Mouse (Mus musculus): ENCODE results near the gene Pot1b. TPM values are rescaled to one million over a fixed set of nuclear protein-coding genes. Genes with fewer than 3 reads are reported as not detected.

The Pot1b gene
- polyA plus RNA-seq (2012; rRNA removed): 3.9 and 5.6 TPM in 2 replicates

DNA sequence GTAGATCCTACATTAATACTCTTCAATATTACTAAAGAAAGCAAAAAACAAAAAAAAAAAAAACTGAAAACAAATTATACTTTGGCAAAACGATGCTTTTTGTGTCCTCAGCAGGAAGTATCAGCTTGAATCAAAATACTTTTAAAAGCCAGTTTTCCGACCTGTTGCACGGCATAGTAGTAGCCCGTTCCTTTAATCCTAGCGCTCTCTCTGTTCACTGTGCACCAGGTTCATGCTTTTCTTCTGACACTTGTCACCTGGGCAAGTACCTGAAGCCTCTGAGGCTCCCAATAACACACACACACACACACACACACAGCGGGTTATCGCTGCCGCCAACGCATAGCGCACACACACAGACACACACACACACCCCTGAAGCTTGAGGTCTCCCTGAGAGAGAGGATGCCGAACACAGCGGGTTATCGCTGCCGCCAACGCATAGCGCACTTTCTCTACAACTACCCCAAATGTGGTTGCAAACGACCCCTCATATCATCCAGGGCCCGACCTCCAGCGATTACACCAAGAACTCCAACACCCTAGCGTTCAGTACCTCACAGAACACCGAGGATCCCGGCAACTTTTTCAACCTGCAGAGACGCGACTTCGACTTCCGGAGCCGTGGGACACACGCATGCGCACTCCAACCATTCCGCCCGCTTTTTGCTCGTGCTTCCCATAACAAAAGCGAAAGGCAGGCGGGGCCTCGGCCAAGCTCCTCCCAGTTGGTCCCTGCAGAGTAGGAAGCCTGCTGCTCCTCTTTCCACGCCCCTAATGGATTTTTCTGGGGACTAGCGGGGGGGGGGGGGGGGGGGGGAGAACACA, at the start of gene Pot1b:
Gene Pot1b (minus strand): TSS at position 645 of the 828 bp plus-strand sequence.
- peak within 1 kb of the TSS; percentile 69 for H3K4me3 ChIP-seq (ENCODE audit: extremely low read depth, insufficient read depth, insufficient read length)
- no peaks in the 10 kb centered on the region for H3K4me1 ChIP-seq (ENCODE audit: control insufficient read depth, insufficient read depth, insufficient read length)
- peak within 1 kb of the TSS; percentile 69 for H3K27ac ChIP-seq (ENCODE audit: insufficient read depth, low read length)
- peak; percentile 80 to 94 for DNase-seq (ENCODE audit: low read depth in 1 of 2, low spot score in 2 of 2)
- TF ChIP-seq CTCF (IDR thresholded peaks at IDR 0.05; ENCODE audit: extremely low read depth, insufficient read depth, insufficient read length, insufficient replicate concordance) (no peak), POLR2A (IDR thresholded peaks at IDR 0.05; ENCODE audit: low read depth, low read length) (peak; percentile 42; the same call in 1 of the 2 replicates)
- H3K27me3 ChIP-seq (ENCODE audit: control insufficient read depth, insufficient read depth, low read length): no peaks in the 10 kb centered on the region
- H3K36me3 ChIP-seq (ENCODE audit: control insufficient read depth, insufficient read depth, low read length): peaks cover 4% of the 10 kb centered on the region; the same call in 1 of the 2 replicates
- under 1% methylated on average over 37 of the region's 37 CpGs for WGBS

- 39% methylated on average over 2 of the region's 2 CpGs for WGBS
- H3K36me3 ChIP-seq (ENCODE audit: control insufficient read depth, insufficient read depth, low read length): no peaks in the 10 kb centered on the region
These were observed 38.7 kb upstream of the Pot1b start for GRCm38 (mm10) chr17:55751170-55751569.

DNA sequence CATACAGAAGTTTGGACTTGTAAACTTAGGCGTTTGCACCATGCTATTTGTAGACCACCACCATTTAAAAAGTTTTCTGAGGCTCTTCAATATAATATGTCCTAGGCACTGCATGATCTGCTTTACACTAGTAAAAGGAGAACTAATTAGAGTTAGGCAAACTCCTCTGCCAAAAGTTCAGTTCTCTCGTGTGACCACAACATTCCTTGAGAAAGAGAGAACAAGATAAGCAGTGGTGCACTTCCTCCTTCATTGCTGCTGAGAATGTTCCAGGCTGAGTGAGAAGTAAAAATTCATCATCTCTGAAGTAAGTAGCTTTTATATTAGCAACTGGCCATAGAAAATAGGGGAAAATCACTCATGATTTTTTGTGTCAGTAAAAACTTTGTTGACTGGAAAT, 37.4 kb upstream of the Pot1b start, which contains the start of gene Adgre4:
Gene Adgre4 (plus strand): TSS at position 199 of the 400 bp plus-strand sequence.
- TF ChIP-seq CTCF (IDR thresholded peaks at IDR 0.05; ENCODE audit: extremely low read depth, insufficient read depth, insufficient read length, insufficient replicate concordance) (no peak), POLR2A (IDR thresholded peaks at IDR 0.05; ENCODE audit: low read depth, low read length) (no peak)
- H3K27me3 ChIP-seq (ENCODE audit: control insufficient read depth, insufficient read depth, low read length): no peaks in the 10 kb centered on the region
- H3K27ac ChIP-seq (ENCODE audit: insufficient read depth, low read length): no peak within 1 kb of the TSS
- no peak for DNase-seq (ENCODE audit: low read depth in 1 of 2, low spot score in 2 of 2)
- WGBS: 14% methylated on average over 2 of the region's 2 CpGs
- no peak within 1 kb of the TSS; the same call in 1 of the 2 replicates for H3K4me3 ChIP-seq (ENCODE audit: extremely low read depth, insufficient read depth, insufficient read length)
- no peaks in the 10 kb centered on the region for H3K4me1 ChIP-seq (ENCODE audit: control insufficient read depth, insufficient read depth, insufficient read length)
- no peaks in the 10 kb centered on the region for H3K36me3 ChIP-seq (ENCODE audit: control insufficient read depth, insufficient read depth, low read length)

More at GRCm38 (mm10) chr17:55751170-55751569, 38.7 kb upstream of the Pot1b start:
- Histone ChIP-seq H3K27me3 (ENCODE audit: control insufficient read depth, insufficient read depth, low read length) (no peaks in the 10 kb centered on the region), H3K27ac (ENCODE audit: insufficient read depth, low read length) (no peak overlapping the region), H3K4me1 (ENCODE audit: control insufficient read depth, insufficient read depth, insufficient read length) (no peaks in the 10 kb centered on the region), H3K4me3 (ENCODE audit: extremely low read depth, insufficient read depth, insufficient read length) (no peak overlapping the region; the same call in 1 of the 2 replicates)
- DNase-seq (ENCODE audit: low read depth in 1 of 2, low spot score in 2 of 2): no peak
- TF ChIP-seq POLR2A (IDR thresholded peaks at IDR 0.05; ENCODE audit: low read depth, low read length): no peak
- TF ChIP-seq CTCF (IDR thresholded peaks at IDR 0.05; ENCODE audit: extremely low read depth, insufficient read depth, insufficient read length, insufficient replicate concordance): no peak

DNA sequence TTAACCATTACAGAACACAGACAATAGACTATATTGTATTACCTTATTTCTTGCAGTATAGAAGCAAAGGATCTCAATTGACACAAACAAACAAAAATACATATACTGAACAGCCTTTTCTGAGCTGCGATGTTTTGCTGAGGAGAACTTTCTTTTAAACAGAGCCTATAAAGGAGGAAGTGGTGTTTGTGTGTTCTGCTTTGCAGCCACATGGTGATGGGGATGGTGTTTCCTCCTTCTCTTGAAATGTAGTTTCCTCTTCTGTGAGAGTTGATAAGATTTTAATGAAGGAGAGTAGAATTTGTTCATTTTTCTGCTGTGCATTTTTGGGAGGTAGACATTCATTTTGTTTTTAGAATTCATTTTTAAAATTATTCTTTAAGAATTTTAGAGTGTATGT, 24.2 kb upstream of the Pot1b start:
- Histone ChIP-seq H3K36me3 (ENCODE audit: control insufficient read depth, insufficient read depth, low read length) (no peaks in the 10 kb centered on the region), H3K27me3 (ENCODE audit: control insufficient read depth, insufficient read depth, low read length) (no peaks in the 10 kb centered on the region), H3K27ac (ENCODE audit: insufficient read depth, low read length) (no peak overlapping the region), H3K4me1 (ENCODE audit: control insufficient read depth, insufficient read depth, insufficient read length) (peaks cover 2% of the 10 kb centered on the region; the same call in 1 of the 2 replicates), H3K4me3 (ENCODE audit: extremely low read depth, insufficient read depth, insufficient read length) (no peak overlapping the region)
- DNase-seq (ENCODE audit: low read depth in 1 of 2, low spot score in 2 of 2): no peak
- no peak for TF ChIP-seq CTCF (IDR thresholded peaks at IDR 0.05; ENCODE audit: extremely low read depth, insufficient read depth, insufficient read length, insufficient replicate concordance)
- 2% methylated on average over 1 of the region's 1 CpGs for WGBS

DNA sequence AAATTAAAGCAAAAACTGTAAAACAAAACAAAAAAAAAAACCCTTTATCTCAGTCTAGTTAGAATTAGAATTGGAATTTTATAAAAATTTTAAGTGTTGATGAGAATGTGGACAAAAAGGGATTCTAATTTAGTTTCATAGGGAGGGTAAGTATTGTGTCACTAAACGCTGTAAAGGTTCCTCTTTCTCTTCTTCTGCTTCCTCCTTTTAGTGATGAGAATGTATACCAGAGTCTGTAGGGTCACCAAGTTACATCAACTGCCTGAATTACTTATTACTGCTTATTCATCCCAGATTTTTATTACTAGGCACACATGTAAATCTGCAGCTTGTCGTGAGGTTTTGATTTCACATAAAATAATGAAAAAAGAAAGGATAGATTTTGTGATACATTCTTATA, 13.8 kb upstream of the Pot1b start:
- 13% methylated on average over 2 of the region's 2 CpGs for WGBS

DNA sequence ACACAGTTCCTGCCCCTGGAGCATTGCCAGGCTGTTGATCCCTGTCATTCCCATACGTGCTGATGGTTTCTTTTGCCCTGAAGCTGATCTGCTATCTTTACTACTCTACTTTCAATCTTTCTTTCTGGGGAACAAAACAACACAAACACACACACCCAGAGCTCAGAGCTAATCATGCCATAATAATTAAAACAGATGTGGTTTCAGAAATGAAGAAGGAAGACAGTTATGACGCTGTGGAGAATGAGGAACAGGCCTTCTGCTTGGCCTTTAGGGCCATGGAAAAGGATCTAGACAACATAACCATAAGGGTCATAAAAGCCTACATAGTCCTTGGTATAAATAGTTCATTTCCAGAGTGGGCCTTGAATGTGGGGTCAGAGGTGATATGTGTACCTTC, 9.8 kb upstream of the Pot1b start:
- no peak for DNase-seq (ENCODE audit: low read depth in 1 of 2, low spot score in 2 of 2)
- Histone ChIP-seq H3K27ac (ENCODE audit: insufficient read depth, low read length) (peak overlapping the region; percentile 67), H3K36me3 (ENCODE audit: control insufficient read depth, insufficient read depth, low read length) (no peaks in the 10 kb centered on the region), H3K4me3 (ENCODE audit: extremely low read depth, insufficient read depth, insufficient read length) (no peak overlapping the region), H3K27me3 (ENCODE audit: control insufficient read depth, insufficient read depth, low read length) (no peaks in the 10 kb centered on the region), H3K4me1 (ENCODE audit: control insufficient read depth, insufficient read depth, insufficient read length) (no peaks in the 10 kb centered on the region)
- TF ChIP-seq CTCF (IDR thresholded peaks at IDR 0.05; ENCODE audit: extremely low read depth, insufficient read depth, insufficient read length, insufficient replicate concordance) (no peak), POLR2A (IDR thresholded peaks at IDR 0.05; ENCODE audit: low read depth, low read length) (no peak)
- 44% methylated on average over 2 of the region's 2 CpGs for WGBS

More for the DNA sequence above, 13.8 kb upstream of the Pot1b start:
- TF ChIP-seq POLR2A (IDR thresholded peaks at IDR 0.05; ENCODE audit: low read depth, low read length): no peak
- no peak overlapping the region for H3K27ac ChIP-seq (ENCODE audit: insufficient read depth, low read length)
- no peak for DNase-seq (ENCODE audit: low read depth in 1 of 2, low spot score in 2 of 2)
- no peaks in the 10 kb centered on the region for H3K27me3 ChIP-seq (ENCODE audit: control insufficient read depth, insufficient read depth, low read length)
- no peaks in the 10 kb centered on the region for H3K4me1 ChIP-seq (ENCODE audit: control insufficient read depth, insufficient read depth, insufficient read length)
- H3K4me3 ChIP-seq (ENCODE audit: extremely low read depth, insufficient read depth, insufficient read length): no peak overlapping the region
- H3K36me3 ChIP-seq (ENCODE audit: control insufficient read depth, insufficient read depth, low read length): no peaks in the 10 kb centered on the region

DNA sequence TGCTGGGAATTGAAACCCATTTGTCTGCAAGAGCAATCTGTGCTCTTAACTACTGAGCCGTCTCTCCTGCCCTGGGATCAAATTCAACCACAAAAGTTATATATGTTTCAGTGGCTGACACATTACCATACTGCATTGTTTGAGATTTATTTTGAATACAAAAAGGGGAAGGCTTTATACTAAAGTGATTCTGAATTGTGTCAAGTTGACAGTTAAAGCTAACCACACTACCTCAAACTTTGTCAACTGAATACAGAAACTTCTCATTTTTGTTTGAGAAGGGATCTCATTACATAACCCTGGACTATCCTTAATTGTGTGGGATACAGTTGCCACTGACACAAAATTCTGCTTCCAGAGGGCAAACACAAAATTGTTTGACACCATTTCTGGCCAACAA, 8.8 kb upstream of the Pot1b start:
- no peak for TF ChIP-seq POLR2A (IDR thresholded peaks at IDR 0.05; ENCODE audit: low read depth, low read length)
- no peak for TF ChIP-seq CTCF (IDR thresholded peaks at IDR 0.05; ENCODE audit: extremely low read depth, insufficient read depth, insufficient read length, insufficient replicate concordance)
- 13% methylated on average over 1 of the region's 1 CpGs for WGBS
- Histone ChIP-seq H3K4me1 (ENCODE audit: control insufficient read depth, insufficient read depth, insufficient read length) (no peaks in the 10 kb centered on the region), H3K36me3 (ENCODE audit: control insufficient read depth, insufficient read depth, low read length) (no peaks in the 10 kb centered on the region), H3K27me3 (ENCODE audit: control insufficient read depth, insufficient read depth, low read length) (no peaks in the 10 kb centered on the region), H3K27ac (ENCODE audit: insufficient read depth, low read length) (no peak overlapping the region), H3K4me3 (ENCODE audit: extremely low read depth, insufficient read depth, insufficient read length) (no peak overlapping the region)
- no peak for DNase-seq (ENCODE audit: low read depth in 1 of 2, low spot score in 2 of 2)
